Mouse (Mus musculus): ENCODE data around the gene Adcy1.

Gene Adcy1

GRCm38 (mm10) chr11:7063001-7063584 lies at the start of gene Adcy1:
TSS of gene Adcy1 (plus strand) at chr11:7063489.
- DNase-seq, result peak; percentile 71

- DNase-seq, result no peak
These were observed 46.4 kb upstream of the Adcy1 start for GRCm38 (mm10) chr11:7016907-7017306.

GRCm38 (mm10) chr11:7018078-7018477 lies 45.2 kb upstream of the Adcy1 start:
- DNase-seq, result no peak

DNA sequence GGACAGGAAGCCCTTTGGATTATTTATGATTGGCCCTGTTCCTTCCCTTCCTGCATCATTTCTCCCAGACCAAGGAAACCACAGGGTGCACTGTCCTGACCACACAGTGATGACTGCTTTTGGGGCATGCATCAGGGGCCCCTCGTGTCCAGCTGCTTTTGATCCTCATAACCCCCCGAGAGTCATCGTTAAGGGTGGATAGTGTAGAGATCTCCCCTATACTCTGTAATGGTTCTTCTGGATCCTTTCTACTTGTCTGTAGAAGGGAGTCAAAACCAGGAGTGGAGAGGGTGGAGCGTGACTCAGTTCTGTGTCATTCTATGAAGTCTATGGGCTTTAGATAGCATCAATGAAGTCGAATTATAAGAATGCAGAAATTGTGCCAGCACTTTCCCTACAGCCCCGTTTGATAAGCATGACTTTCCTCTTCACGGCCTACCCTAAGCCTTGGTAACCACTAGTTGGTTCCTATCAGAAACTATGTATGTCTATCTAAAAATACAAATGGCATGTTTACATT lies 44.2 kb upstream of the Adcy1 start:
- DNase-seq, result no peak

GRCm38 (mm10) chr11:7033063-7033462 lies 30.2 kb upstream of the Adcy1 start:
- DNase-seq, result no peak

- DNase-seq, result no peak
These were observed 23.6 kb upstream of the Adcy1 start for GRCm38 (mm10) chr11:7039722-7040121.

- DNase-seq, result no peak
These were observed 22.5 kb upstream of the Adcy1 start for GRCm38 (mm10) chr11:7040801-7041200.

DNA sequence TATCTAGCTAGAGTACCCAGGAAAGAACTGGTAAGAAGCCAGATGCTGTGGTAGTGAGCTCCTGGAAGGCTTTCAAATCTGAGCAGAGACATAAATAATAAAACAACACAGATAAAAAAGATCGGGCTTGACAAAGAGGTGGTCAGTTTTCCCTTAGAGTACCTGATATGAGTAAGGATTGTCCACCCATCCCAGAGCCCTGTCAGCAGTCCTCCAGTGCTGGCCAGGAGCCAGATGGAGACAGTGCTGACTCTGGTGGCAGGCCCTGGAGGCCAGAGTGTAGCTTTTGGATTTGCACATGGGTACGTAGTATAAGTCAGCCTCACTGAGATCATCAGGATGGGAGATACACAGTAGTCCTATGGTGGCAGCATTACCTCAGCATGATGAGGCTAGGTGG lies 16.1 kb upstream of the Adcy1 start:
- peak; percentile 61 for DNase-seq

DNA sequence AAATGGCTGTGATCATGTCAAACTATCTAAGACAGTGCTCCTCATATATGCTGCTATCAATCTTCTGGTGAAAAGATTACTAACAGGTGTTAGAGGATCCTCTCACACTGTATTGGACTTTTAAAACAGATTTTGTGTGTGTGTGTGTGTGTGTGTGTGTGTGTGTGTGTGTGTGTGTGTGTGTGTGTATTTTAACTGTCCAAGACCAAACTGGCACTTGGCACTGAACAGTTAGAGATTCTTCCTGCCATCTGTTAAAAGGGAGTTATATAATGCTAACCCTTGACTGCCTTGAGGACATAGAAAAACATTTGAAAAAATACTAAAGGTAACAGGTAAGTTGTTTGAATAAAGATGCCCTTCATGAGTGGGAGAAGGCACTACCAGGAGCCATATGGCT lies 15.7 kb upstream of the Adcy1 start:
- DNase-seq, result no peak

GRCm38 (mm10) chr11:7053710-7054109 lies 9.6 kb upstream of the Adcy1 start:
- no peak for DNase-seq

DNA sequence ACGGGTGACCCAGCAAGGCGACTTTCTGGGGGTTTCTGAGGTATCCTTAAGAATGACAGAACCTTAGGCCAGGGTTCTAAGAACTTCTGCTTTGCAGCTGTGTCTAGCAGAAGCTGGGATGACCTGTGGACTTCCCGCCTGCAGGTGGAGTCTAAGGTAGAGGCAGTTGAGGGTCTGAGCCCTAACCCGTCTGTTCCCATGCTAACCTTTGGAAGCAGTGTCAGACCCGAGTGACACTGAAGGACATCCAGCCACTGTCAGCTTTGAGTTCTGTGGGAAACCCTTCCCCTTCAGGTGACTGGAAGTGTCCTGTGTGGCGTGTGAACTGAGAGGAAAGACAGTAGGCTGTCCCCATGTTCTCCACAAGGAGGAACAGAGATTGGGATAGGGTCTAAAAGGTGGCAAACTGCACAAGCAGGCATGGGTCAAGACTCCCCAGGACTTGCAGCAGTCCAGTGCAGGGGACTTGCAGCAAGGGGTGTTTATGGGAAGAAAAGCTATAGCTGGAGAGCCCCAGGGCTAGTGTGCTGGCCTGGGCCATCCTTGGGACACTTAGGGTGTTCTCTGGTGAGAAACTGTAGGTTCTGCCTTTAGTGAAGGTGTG lies 8.5 kb upstream of the Adcy1 start:
- no peak for DNase-seq

- peak; percentile 98 for DNase-seq
These were observed 7.8 kb upstream of the Adcy1 start for GRCm38 (mm10) chr11:7055455-7056017.

DNA sequence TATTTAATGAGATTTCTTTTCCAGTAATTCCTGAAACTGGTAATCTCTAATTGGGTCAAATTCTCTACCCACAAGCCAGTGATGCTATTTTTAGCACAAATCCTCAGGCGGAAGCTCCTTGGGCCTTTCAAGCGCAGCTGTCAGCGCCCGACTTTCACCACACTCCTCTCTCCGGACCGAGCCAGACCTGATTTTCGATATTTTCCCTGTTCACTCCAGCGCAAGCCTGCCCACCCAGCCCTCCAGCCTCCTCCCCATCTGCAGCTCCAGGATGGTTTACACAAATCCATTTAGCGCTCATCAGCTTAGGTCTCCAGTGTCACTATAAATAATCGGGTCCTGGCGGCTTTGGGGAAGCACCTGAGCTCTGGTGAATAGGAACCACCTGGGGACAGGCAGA lies 7.2 kb upstream of the Adcy1 start:
- peak; percentile 62 for DNase-seq

DNA sequence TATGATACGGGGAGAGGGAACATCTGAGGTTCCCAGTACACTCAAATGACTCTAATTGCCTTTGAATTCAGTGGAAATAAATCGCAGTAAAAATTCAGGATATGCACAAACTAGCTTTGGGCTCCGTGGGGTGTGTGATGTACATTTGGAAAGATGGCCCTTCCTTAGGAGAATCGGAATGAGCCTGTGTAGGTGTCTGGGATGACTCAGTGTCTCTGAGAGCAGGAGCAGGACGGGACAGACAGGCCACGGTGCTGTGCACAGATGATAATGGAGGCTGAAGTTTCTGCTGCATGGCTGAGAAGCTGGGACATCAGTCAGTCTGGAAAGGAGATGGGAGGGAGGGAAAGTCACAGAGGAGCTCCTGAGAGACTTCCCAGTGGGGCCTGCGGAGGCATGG lies 5.5 kb upstream of the Adcy1 start:
- DNase-seq, result no peak

DNA sequence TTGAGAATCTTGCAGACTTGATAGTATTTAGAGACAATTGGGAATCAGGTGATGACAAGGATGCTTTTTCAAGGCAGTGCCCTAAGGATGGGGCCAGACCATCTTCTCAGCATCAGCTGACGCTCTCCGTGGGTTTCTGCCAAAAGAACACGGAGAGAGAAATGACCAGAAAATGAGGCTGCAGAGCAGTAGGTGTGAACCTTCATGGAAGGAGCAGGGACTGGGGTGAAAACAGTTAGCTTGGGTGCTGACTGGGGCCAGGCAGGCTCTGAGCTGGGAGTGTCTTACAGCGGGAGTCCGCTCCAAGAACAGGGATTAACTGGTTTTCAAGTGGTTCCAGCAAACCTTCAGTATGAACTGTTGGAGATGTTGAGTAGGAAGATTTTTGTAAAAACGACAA lies 1.3 kb upstream of the Adcy1 start:
- no peak for DNase-seq

DNA sequence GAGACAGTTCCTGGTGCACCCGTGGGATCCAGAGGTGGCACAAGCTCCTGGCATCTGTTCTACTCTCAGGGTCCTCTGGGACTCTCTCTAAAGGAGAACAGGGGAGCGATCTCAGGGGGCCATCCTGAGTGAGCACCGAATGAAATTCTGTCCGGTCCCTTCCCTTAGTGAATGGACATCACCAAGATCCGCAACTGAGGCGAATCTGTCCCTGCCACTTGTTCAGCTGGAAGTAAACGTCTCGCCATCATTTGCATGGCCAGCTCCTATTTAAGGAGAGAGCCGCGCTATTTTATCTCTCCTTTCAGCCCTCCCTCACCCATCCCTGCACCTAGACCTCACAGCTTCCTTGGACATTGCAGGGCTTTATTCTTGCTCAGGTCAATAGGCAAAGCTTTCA lies 723 bp upstream of the Adcy1 start:
- no peak for DNase-seq

- DNase-seq, result peak; percentile 57
These were observed 485 bp downstream of the Adcy1 start for GRCm38 (mm10) chr11:7063681-7064267.

DNA sequence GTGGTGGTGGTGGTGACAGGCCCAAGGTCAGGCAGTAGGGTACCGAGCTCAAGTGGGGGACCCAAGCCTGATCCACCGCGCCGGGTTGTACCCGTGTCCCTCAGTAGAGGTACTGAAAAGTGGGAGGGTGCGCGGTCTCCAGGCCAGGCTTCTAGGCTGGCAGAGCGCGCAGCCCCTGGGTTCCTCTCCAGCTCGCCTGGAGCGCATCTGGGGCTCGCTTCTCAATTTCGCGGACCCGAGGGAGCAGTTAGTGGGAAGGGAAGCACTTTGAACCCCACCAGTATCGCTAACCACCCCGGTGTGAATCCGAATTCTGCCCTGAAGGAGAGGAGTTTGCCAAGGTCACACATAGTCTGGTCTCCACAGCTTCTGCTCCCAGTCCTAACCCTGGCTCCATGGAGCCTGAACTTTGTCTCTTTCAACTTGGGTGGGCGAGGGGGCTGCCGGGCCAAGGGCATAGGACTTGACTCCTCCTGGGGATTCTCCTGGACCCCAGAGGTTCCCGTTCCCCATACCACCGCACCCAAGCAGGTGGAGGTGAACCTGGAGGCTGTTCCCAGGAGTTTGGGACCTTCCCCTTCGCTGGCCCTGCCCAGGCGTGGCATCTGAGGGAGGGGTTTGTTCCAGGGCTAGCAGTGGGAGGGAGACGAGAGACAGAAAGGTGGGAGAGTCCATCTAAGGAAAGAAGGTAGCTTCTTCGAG lies 1.3 kb downstream of the Adcy1 start:
- DNase-seq, result peak; percentile 59

DNA sequence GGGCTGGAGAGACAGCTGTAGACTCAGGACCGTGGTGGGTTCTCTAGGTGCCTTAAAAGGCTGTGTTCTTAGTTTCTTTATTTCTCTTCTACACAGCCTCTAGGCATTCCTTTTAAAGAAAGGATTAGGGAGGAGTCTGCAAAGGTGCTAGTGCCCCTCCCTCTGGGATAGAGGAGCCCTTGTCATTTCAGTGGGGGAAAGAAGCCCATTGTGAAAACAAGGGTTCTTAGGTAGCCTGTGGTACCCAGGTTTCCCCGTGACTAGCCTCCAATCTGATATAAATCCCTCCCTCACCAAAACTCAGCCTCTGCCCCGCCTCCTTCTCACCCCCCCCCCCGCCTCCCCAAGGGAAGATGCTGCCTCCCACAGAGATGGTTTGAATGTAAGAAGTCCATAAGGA lies 2.1 kb downstream of the Adcy1 start:
- DNase-seq, result no peak

DNA sequence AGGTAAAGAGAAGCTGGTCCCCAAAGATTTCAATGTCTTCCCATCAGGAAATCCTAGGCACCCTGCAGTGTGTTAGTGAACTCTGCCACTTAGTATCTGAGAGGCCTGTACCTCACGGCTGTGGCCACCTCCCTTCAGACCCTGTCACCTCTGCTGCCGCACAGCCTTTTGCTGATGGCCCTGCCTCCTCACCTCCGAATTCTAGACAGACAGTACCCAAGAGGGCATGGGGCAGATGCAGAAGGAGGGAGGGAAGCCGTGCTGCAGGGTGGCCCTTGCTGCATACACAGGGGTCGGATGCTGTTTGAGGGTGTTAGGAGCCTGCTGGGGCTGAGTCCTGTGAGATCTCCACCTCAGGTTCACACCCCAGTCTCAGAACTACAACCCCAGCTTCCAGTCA lies 2.6 kb downstream of the Adcy1 start:
- DNase-seq, result no peak

DNA sequence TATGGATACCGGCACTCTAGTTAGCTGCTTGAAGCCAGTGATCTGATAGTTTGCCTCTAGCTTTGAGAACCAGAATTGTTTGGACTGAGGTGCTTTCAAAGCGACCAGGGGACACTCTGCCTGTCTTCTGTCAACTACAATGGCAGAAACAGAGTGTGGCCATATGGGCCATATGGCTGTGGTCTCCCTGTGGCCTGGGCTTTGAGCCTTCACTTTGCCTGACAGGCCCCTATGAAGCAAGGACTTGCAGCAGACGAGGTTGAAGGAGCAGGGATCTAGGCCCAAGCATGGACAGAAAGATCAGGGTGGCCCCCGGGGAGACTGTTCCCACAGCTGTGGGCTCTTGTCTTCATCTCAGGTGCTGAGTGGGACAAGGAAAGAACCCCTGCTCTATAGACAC lies 4.0 kb downstream of the Adcy1 start:
- no peak for DNase-seq

- DNase-seq, result no peak
These were observed 5.4 kb downstream of the Adcy1 start for GRCm38 (mm10) chr11:7068479-7069235.

DNA sequence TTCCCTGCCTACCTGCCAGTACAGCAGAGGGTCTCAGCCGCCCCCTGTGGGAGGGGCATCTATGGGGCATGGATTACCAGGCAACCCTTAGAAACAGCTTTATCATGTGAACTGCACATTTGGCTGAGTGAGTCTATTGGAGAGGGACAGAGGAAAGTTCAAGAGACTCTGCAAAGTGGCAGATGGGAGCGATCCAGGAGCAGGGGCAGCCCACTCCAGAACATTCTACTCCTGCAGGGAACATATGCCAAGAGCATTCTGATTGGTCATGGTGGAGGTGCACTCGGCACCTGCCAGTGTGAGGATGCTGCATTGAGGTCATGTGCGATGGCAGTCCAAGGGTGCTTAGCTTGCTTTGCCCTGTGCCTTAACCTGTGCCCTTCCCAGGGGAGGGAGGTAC lies 6.5 kb downstream of the Adcy1 start:
- DNase-seq, result no peak

All from cerebellum, adult 11 months (tissue).